Mouse (Mus musculus) right cerebral cortex, postnatal 25 days (tissue): ENCODE results near the gene Gcnt2.

Experiments
- DNase-seq: peaks from one replicate; pipeline ENCODE4 v3.0.0; 2022

The Gcnt2 gene

DNA sequence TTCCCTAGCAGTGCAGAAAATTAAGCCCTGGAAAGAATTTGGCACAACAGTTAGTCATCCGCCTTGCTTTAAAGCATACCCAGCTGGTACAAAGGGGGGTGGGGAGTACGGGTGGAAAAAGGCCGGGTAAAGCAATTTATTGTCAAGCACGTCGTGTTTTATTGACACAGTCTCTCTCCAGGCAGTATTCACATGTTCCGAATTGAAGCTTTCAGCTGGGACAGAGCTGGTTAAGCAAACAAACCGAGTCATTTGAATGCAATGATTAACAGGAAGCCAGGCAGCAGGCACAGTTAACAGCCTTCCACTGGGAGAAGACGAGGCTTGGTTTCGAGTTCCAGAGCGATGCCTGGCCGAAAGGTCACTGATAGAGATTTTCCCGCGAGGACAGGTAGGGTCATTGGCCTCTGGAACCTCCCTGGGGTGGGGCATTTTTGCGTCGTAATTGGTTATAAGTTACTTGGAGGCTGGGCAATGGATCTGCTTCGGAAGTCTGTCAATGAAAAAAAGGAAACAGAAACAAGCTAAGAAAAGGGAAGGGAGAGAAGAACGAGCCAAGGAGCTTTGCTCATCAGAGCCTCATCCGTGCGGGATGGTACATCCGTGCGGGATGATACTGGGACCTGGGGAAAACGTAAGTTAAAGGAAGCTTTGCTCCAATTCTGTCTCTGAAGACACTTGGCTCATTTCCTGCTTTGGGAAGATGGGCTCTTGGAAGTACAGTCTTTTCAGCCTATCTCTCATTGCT, at the start of gene Gcnt2:
TSS of gene Gcnt2 (plus strand) at position 103 of the 748 bp plus-strand sequence.
- peak; percentile 19 for DNase-seq

GRCm38 (mm10) chr13:40820617-40821016, 38.9 kb upstream of the Gcnt2 start:
- no peak for DNase-seq

DNA sequence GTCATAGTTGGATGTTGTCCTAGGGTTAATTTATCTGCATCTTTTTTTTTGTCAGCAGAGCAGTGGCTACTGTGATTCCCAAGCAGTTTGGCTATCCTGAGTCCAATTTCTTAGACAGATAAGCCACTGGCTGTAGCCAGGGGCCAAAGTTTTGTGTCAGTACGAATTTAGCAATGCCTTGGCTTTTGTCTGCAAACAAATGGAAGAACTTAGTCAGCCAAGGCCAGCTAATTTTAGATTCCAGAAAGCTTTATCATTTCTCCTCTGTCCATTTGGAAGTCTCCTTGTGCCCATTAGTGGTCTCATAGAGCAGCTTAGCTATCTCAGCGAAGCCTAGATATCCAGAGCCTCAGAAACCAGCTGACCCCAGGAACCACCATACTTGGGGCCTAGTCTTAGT, 37.6 kb upstream of the Gcnt2 start:
- DNase-seq: no peak

DNA sequence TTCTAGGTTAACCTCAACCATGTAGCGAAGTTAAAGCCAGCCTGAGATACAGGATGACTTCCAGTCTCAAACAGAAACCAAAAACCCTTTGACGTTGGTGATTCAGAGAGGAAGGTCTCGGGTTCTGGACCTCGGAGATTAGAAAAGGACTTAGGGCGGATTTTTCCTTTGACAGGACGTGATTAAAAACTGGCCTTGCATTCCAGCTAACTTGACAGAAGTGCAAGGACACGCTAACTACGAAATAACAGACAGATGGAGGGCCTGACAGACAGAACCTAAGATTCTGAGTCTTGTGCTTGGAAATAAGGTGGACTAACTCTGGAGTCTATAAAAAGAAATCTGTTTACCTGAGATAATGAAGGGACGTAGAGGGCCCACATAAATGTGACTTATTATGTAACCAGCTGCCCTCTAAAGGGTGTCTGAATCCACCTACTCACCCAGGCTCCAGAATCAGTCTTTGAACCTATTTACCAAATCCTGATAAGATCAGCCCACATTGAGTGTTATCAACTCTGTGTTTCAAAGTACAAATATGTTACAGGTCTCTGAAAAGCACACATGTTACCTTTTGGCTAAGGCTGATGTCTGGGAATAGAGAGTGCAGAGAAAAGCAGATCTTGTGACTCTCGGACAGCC, 18.3 kb upstream of the Gcnt2 start:
- DNase-seq: no peak

DNA sequence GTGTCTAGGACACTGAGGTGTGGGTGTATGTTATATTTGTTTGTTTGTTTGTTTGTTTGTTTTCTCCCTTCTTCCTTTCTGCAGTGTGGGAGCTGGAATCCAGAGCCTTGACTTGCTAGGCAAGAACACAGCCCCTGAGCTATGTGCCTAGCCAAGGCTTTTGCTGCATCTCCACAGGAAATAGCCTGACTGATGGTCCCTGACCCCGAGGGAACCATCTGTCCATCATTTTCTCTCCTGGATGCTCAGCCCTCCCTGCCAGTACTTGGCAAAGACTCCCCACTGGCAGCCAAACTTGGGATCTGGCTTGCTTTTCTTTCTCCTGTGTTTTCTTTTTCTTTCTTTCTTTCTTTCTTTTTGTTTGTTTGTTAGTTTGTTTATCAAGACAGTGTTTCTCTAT, 17.4 kb upstream of the Gcnt2 start:
- DNase-seq: no peak

DNA sequence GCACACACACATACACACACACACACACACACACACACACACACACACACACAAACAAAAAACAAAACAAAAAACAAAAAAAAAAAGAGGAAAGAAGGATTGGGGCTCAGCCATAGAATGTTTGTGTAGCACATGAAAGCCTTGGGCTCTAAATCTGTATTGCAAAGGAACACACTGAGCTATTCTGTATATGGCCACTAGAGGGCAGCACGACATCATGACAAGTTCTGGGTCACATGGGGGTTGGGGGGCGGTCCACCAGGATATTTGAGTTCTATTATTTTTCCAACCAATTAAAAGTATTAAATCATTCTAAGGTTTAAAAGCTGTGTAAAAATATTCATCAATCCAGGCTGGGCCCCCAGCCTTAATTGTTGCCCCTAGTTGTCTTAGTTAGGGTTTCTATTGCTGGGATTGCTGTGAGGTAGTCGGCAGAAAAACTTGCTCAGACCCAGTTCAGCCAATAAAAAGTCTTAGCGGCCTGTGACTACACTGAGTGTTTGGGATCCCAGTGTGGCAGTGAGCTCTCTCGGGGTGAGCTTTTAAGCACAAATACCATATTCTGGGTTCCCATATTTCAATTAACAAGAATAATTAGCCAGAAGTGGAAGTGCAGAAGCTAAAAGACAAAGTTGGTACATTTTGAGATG, 16.0 kb upstream of the Gcnt2 start:
- peak; percentile 62 for DNase-seq

DNA sequence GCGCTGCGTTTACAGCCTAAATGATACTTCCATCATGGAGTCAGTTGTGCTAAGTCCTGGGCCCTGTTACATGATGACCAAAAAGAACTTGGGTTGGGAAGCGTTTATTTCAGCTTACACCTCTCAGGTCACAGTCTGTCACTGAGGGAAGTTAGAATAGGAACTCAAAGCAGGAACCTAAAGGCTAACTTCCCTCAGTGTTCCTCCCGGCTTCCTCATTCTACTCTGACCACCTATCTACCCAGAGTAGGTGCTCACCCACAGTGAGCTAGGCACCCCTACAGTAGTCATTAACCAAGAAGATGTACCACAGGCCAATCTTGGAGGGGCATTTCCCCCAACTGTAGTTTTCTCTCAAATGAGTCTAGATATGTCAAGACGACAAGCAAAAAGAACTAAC, 15.4 kb upstream of the Gcnt2 start:
- no peak for DNase-seq

GRCm38 (mm10) chr13:40845951-40846350, 13.6 kb upstream of the Gcnt2 start:
- no peak for DNase-seq

DNA sequence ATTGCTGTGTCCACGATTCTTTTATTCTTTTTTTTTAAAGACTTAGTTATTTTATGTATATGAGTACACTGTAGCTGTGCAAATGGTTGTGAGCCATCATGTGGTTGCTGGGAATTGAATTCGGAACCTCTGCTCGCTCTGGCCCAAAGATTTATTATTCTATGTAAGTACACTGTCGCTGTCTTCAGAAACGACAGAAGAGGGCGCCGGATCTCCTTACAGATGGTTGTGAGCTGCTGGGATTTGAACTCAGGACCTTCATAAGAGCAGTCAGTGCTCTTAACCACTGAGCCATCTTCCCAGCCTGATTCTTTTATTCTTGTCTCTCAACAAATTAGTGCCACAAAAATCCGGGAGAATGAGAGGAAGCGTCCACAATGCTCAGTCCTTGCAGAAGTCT, 13.2 kb upstream of the Gcnt2 start:
- no peak for DNase-seq

- DNase-seq: no peak
These were observed 11.7 kb upstream of the Gcnt2 start for GRCm38 (mm10) chr13:40847898-40848297.

DNA sequence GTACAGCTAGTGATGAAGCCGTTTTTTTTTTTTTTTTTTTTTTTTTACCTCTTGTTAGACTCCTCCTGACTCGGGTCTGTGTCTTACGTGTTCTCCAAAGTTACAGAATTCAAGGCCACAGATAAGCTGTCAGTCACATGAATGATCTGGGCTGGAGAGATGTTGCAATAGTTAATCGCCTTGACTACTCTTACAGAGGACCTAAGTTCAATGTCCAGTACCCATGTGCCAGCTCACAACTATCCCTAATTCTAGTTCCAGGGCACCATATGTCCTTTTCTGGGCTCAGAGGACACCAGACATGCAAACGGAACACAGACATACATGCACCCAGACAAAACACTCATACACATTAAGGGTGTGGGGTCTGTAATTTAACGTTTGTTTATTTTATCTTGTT, 8.9 kb upstream of the Gcnt2 start:
- no peak for DNase-seq

DNA sequence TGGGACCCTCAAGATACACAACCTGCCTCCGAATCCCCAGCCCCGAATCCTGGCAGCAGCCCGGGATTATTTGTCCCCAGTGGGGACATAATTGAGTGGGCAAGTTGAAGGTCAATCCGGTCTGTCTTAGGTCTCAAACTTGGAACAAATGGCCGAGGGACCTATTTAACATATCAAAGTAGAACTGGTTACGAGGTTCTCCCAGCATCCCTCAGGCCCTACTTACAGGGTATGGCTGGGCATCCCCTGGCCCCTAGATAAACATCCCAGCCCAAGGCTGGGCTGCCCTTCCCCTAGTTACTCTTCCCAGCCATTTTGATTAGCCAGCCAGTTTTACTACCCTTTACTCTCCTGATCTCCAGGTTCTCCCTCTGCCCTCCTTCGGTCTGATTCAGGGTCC, 8.3 kb upstream of the Gcnt2 start:
- DNase-seq: no peak

- DNase-seq: no peak
These were observed 7.6 kb upstream of the Gcnt2 start for GRCm38 (mm10) chr13:40851961-40852360.

- no peak for DNase-seq
These were observed 6.8 kb upstream of the Gcnt2 start for GRCm38 (mm10) chr13:40852791-40853190.

DNA sequence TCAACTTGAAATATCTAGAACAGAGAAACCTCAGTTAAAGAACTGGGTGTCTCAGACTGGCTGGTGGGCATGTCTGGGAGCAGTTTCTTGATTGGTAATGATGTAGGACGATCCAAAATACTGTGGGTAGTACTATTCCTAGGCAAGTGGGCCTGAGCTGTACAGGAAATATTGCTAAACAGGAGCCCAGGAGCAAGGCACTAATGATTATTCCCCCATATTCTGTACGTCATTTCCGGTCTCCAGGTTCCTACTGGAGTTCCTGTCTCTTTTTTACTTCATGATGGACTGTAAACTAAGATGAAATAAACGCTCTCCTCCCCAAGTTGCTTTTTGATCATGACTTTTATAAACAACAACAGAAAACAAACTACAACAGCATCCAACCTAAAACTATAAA, 5.7 kb upstream of the Gcnt2 start:
- no peak for DNase-seq

- no peak for DNase-seq
These were observed 5.0 kb upstream of the Gcnt2 start for GRCm38 (mm10) chr13:40854451-40855058.

GRCm38 (mm10) chr13:40855266-40855665, 4.3 kb upstream of the Gcnt2 start:
- DNase-seq: no peak

GRCm38 (mm10) chr13:40856786-40857185, 2.8 kb upstream of the Gcnt2 start:
- no peak for DNase-seq

- DNase-seq: no peak
These were observed 2.2 kb upstream of the Gcnt2 start for GRCm38 (mm10) chr13:40857281-40857818.

DNA sequence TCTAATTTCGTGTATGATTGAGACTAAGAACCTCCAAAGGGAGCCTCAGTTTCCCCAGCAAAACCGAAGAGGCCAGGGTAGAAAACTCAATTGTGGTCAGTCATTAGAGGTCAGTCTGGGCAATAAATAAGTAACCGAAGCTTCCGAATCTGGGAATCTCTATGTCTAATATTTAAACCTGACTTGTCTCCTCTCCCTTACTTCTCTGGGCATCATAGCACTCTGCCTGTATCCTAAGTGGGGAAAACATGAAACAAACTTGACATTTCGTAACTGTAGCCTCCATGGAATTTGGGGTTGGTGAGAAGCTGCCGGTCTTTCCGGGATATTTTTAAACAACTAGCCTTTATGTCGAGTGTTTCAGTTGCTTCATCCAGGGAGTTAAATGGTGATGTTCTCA, 329 bp upstream of the Gcnt2 start:
- DNase-seq: no peak

- no peak for DNase-seq
These were observed 3.5 kb downstream of the Gcnt2 start for GRCm38 (mm10) chr13:40863006-40863405.

DNA sequence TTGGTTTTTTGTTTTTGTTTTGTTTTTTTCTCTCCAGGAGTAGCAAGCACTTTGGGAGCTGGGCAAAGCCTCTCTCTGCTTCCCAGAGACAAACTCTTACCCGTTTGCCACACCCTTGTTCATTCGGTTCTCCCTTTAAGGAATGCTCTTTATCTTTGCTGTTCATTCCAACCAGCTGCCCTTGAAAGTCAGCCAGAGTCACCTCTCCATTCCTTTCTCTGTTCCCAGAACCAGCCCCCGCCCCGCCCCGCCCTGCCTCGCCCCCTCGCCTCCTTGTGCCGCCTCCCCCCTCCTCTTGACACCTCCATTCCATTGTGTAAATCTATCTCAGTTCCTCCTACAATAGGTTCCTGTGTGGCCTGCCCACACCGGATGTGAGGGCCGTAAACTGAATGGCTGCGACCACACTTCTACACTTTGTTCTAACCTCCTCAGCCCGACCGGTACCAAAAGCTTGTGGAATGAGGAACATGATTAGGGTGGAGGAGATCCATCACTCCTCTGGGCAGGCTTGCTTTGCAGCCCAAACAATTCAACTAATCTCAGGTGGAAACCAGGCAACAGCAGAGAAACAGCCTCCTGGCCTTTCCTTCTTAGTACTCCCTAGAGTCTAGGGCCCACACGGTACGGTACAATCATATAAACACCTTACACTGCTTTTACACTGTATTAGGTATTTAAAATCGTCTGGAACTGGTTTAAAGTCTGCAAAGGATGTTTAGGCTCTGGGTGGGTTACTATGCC, 9.5 kb downstream of the Gcnt2 start:
- DNase-seq: no peak

GRCm38 (mm10) chr13:40874021-40874420, 14.5 kb downstream of the Gcnt2 start:
- DNase-seq: no peak
